Mouse (Mus musculus) cerebellum, adult 9-11 months (tissue): ENCODE measurements around the gene Taf5.

Source experiments
- DNase-seq: peaks from one replicate; pipeline ENCODE4 v3.0.0; 2022

Taf5 gene

DNA sequence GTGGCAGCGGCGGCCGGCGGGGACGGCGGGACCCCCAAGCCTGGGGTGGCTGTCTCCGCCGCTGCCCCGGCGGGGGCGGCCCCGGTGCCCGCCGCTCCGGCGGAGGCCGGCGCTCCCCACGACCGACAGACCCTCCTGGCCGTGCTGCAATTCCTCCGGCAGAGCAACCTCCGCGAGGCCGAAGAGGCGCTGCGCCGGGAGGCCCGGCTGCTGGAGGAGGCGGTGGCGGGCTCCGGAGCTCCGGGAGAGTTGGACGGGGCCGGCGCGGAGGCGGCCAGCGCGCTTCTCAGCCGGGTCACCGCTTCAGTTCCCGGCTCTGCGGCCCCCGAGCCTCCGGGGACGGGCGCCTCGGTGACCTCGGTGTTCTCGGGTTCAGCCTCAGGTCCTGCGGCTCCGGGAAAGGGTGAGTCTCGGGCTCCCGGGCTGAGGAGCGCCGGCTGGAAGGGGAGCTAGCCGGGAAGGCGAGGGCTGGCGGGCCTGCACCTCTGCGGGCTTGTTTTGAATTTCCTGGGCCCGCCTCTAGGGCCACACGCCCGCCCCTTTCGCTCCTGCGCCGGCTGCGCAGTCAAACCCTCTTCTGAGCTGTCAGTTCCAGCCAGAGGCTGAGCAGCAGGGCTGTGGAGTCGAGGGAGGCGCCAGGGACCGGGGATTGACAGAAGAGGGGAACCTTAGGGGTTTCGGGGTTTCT is 522 bp downstream of the Taf5 start:
- DNase-seq = peak; percentile 81

DNA sequence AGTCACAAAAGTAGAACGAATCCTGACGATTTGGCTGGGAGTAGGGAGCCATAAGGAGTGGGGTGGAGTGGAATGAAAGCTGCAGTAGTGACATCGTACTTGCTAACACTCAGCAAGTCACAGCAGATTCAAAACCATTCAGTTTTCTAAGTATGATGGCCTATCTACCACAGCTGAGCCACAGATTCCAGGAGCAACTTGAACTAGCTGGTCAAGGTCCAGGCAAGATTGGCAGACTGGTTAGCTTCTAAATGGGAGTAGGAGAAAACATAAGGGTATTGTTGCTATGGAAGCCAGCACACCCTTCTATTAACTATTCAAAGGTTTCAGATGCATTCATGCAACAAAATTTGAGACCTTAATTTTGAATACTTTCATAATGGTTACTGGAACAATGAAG is 20.7 kb downstream of the Taf5 start:
- no peak for DNase-seq

GRCm38 (mm10) chr19:47089718-47090525 is 22.4 kb downstream of the Taf5 start:
- DNase-seq = no peak

GRCm38 (mm10) chr19:47090550-47091156 is 23.1 kb downstream of the Taf5 start, which contains the start of the genes Usmg5 and Pdcd11:
TSS of gene Usmg5 (minus strand) at chr19:47090647.
TSS of gene Pdcd11 (plus strand) at chr19:47090768.
- DNase-seq = peak; percentile 97

- DNase-seq = no peak
Observed at GRCm38 (mm10) chr19:47101080-47101479, 33.5 kb downstream of the Taf5 start.

- DNase-seq = no peak
Observed at GRCm38 (mm10) chr19:47104641-47105271, 37.2 kb downstream of the Taf5 start.

GRCm38 (mm10) chr19:47118634-47119033 is 51.1 kb downstream of the Taf5 start:
- no peak for DNase-seq

DNA sequence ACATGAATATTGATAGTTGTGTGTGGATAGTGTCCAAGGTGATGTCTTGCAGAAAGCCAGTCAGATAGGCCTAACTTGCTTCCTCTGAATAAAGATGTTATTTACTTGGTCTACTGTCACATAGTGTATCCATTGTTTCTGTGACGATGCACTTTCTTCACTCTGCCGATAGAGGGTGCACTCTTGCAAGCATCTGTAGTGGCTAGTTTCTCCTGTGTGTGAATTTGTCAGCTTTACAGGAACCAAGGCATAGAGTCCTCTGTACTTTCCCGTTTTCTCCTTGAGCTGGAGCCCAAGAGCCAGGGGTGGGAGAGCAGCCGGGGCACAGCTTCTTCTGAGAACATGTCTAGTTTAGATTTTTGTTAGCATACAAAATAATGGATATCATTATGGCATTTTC is 53.5 kb downstream of the Taf5 start:
- no peak for DNase-seq

- DNase-seq = no peak
Observed at GRCm38 (mm10) chr19:47122802-47123201, 55.3 kb downstream of the Taf5 start.

GRCm38 (mm10) chr19:47128164-47128563 is 60.6 kb downstream of the Taf5 start:
- no peak for DNase-seq

DNA sequence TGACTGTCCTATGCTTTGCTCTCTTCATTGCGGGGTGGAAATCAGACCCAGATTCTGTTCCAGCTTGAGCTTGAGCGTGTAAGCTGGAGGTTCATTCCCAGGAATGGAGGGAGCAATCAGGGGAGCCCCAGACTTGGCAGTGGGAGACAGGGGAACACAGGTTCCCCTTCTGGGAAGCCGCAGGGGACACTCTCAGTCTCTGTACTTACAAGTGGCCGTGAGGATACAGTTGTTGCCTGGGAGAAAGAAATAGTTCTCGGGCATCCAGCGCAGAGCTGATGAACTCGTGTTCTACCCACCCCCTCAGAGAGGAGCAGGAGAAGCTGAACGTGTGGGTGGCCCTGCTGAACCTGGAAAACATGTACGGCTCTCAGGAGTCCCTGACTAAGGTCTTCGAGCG is 61.3 kb downstream of the Taf5 start:
- no peak for DNase-seq

DNA sequence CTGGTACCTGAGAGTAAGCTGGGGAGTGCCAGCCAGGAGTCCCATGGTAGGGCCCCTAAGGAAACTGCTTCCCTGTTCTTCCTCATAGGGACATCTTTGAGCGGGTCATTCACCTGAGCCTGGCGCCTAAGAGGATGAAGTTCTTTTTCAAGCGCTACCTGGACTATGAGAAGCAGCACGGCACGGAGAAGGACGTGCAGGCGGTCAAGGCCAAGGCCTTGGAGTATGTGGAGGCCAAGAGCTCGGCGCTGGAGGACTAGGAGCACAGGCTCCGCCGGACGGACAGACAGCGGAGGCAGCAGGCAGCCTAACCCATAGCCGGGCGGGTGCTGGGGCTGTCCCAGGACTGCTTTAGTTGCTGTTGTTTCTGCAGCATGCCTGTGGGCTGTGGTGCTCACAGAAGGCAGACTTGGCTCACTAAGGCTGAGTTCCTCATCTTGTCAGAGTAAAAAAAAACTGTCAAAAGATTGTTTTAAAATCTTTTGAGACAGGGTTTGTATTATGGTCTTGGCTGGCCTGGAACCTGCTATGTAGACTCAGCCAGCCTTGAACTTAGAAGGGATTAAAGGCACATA is 63.1 kb downstream of the Taf5 start:
- DNase-seq = no peak
